Mouse (Mus musculus): ENCODE results near the gene Clic6. TPM values are rescaled to one million over a fixed set of nuclear protein-coding genes. Genes with fewer than 3 reads are reported as not detected.

Gene Clic6
- polyA plus RNA-seq, 1 experiment from 2014 or later, result 13.2 TPM

- Histone ChIP-seq H3K4me3 (no peak overlapping the region), H3K27ac (no peak overlapping the region), H3K4me1 (peaks cover 11% of the 10 kb centered on the region; the same call in 1 of the 2 replicates), H3K27me3 (no peaks in the 10 kb centered on the region), H3K4me2 (replicated peaks) (no peak overlapping the region), H3K36me3 (peaks cover 4% of the 10 kb centered on the region; the same call in 1 of the 2 replicates), H3K9me3 (replicated peaks) (no peaks in the 10 kb centered on the region), H3K9ac (no peak overlapping the region)
- no peak for ATAC-seq (ENCODE audit: low FRiP score)
- WGBS, result 91% methylated on average over 18 of the region's 18 CpGs
Measured at GRCm38 (mm10) chr16:92454495-92454894, 31.0 kb upstream of the Clic6 start.

GRCm38 (mm10) chr16:92455488-92455887 lies 30.0 kb upstream of the Clic6 start:
- no peak overlapping the region for H3K27ac ChIP-seq
- 72% methylated on average over 8 of the region's 8 CpGs for WGBS
- no peak overlapping the region for H3K9ac ChIP-seq
- no peaks in the 10 kb centered on the region for H3K27me3 ChIP-seq
- no peak overlapping the region for H3K4me3 ChIP-seq
- H3K36me3 ChIP-seq, result peaks cover 4% of the 10 kb centered on the region; the same call in 1 of the 2 replicates
- ATAC-seq (ENCODE audit: low FRiP score), result no peak
- no peak overlapping the region for H3K4me2 ChIP-seq (replicated peaks)
- peaks cover 7% of the 10 kb centered on the region; the same call in 1 of the 2 replicates for H3K4me1 ChIP-seq
- H3K9me3 ChIP-seq (replicated peaks), result no peaks in the 10 kb centered on the region

DNA sequence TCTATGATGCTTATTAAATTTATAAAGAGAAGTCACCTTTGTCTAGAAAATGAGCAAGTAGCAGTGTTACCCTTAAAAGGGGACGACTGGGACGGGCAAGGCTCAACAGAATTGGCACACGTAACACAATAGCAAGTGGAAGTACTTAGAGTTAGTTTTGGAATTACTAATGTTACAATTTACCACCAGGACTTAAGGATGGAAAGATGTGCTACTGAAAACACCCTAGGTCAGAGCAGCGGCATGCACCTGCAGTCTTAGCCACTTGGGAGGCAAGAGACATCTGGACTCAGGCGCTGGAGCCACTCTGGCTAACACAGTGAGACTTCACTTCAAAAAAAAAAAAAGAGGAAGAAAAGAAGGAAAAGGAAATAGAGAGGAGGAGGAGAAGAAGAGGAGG lies 29.6 kb upstream of the Clic6 start:
- H3K4me2 ChIP-seq (replicated peaks), result no peak overlapping the region
- H3K9ac ChIP-seq, result no peak overlapping the region
- WGBS, result 90% methylated on average over 5 of the region's 5 CpGs
- H3K36me3 ChIP-seq, result peaks cover 2% of the 10 kb centered on the region; the same call in 1 of the 2 replicates
- no peaks in the 10 kb centered on the region for H3K9me3 ChIP-seq (replicated peaks)
- H3K27me3 ChIP-seq, result no peaks in the 10 kb centered on the region
- H3K27ac ChIP-seq, result no peak overlapping the region
- no peak overlapping the region for H3K4me3 ChIP-seq
- H3K4me1 ChIP-seq, result peaks cover 5% of the 10 kb centered on the region; the same call in 1 of the 2 replicates
- ATAC-seq (ENCODE audit: low FRiP score), result no peak

DNA sequence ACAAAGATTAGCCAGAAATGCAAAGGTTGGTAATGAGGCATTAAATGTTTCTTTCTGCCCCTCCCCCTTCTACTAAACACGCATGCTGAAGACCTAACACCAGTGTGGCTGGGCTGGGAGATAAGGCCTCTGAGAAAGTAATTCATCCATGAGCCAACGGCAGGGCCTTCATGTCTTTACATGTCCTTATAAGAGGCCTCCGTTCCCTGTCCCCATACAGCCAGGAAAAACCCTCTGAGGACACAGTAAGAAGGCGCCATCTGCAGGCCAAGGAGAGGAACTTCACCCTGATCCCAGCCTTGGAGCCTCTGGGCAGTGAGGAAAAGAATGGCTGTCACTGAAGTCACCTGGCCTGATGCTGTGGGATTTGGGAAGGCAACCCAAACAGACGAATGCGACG lies 27.9 kb upstream of the Clic6 start:
- H3K27me3 ChIP-seq, result no peaks in the 10 kb centered on the region
- H3K4me1 ChIP-seq, result peaks cover 2% of the 10 kb centered on the region; the same call in 1 of the 2 replicates
- H3K9me3 ChIP-seq (replicated peaks), result no peaks in the 10 kb centered on the region
- peak; percentile 66 for ATAC-seq (ENCODE audit: low FRiP score)
- H3K36me3 ChIP-seq, result no peaks in the 10 kb centered on the region
- 29% methylated on average over 7 of the region's 7 CpGs for WGBS
- H3K27ac ChIP-seq, result no peak overlapping the region
- no peak overlapping the region for H3K4me3 ChIP-seq
- H3K9ac ChIP-seq, result no peak overlapping the region
- no peak overlapping the region for H3K4me2 ChIP-seq (replicated peaks)

DNA sequence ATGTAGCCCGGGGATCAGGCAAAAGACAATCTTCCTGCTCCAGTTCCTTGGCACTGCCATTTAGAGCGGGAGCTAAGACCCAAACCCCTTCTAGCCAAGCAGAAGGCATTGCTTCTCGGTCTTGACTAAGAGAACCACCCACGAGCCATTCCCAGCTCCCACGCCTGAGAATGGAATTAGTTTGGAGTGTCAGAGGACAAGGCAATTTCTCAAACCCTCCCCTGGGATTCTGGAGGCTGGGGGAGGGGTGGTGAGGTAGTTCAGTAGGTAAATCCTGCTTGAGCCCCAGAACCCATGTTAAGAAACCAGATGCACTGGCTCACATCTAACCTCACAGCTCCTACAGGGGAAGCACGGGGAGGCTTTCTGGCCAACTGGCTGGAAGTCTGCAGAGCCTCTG lies 24.1 kb upstream of the Clic6 start:
- Histone ChIP-seq H3K4me3 (no peak overlapping the region), H3K9ac (no peak overlapping the region), H3K4me1 (peaks cover 16% of the 10 kb centered on the region), H3K27me3 (no peaks in the 10 kb centered on the region), H3K27ac (no peak overlapping the region), H3K9me3 (replicated peaks) (no peaks in the 10 kb centered on the region), H3K36me3 (no peaks in the 10 kb centered on the region), H3K4me2 (replicated peaks) (no peak overlapping the region)
- ATAC-seq (ENCODE audit: low FRiP score), result no peak
- WGBS, result 82% methylated on average over 6 of the region's 6 CpGs

DNA sequence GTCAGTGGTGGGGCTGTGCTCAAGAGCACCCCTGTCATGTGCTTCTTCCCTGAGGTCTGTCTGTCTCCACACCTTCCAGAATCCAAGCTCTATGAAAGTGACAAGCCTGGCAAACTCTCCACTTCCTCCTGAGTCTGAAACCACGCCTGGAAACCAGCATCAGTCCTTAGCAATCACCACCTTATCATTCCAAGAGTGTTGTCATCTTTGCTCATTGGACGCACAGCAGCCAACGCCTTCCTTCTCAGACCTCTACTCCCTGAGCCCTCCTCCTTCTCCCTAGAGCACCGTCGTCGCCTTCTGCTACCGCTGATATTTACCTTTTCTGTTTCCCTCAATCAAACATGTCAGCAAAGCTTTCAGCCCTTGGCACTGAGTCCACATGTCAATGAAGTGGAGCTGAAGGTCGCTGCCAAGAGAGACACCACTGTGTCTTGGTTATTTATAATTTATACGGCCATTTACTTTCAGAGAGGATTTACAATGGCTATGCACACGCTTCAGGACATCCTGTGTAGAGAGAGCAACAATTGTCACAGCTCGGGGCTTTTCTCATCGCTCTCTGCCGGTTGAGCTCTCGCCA lies 21.1 kb upstream of the Clic6 start:
- WGBS, result 51% methylated on average over 14 of the region's 14 CpGs
- Histone ChIP-seq H3K4me1 (peaks cover 14% of the 10 kb centered on the region), H3K4me3 (peak overlapping the region; percentile 85), H3K4me2 (replicated peaks) (peak overlapping the region; percentile 79), H3K9ac (peak overlapping the region; percentile 86; the same call in 1 of the 2 replicates), H3K27ac (no peak overlapping the region), H3K9me3 (replicated peaks) (no peaks in the 10 kb centered on the region), H3K36me3 (no peaks in the 10 kb centered on the region), H3K27me3 (no peaks in the 10 kb centered on the region; the same call in 1 of the 2 replicates)
- ATAC-seq (ENCODE audit: low FRiP score), result no peak

- Histone ChIP-seq H3K4me2 (replicated peaks) (peak overlapping the region; percentile 79), H3K27ac (no peak overlapping the region), H3K9me3 (replicated peaks) (no peaks in the 10 kb centered on the region), H3K27me3 (no peaks in the 10 kb centered on the region; the same call in 1 of the 2 replicates), H3K36me3 (no peaks in the 10 kb centered on the region), H3K4me1 (peaks cover 14% of the 10 kb centered on the region), H3K4me3 (peak overlapping the region; percentile 85), H3K9ac (peak overlapping the region; percentile 86)
- WGBS, result 15% methylated on average over 10 of the region's 10 CpGs
- no peak for ATAC-seq (ENCODE audit: low FRiP score)
Measured at GRCm38 (mm10) chr16:92465226-92465625, 20.3 kb upstream of the Clic6 start.

- H3K4me1 ChIP-seq, result peaks cover 14% of the 10 kb centered on the region
- under 1% methylated on average over 77 of the region's 94 CpGs for WGBS
- H3K9me3 ChIP-seq (replicated peaks), result no peaks in the 10 kb centered on the region
- peak overlapping the region; percentile 69 for H3K27ac ChIP-seq
- peak overlapping the region; percentile 79 for H3K4me2 ChIP-seq (replicated peaks)
- H3K36me3 ChIP-seq, result no peaks in the 10 kb centered on the region
- H3K9ac ChIP-seq, result peak overlapping the region; percentile 86
- H3K27me3 ChIP-seq, result no peaks in the 10 kb centered on the region; the same call in 1 of the 2 replicates
- peak; percentile 99 for ATAC-seq (ENCODE audit: low FRiP score)
- peak overlapping the region; percentile 85 for H3K4me3 ChIP-seq
Measured at GRCm38 (mm10) chr16:92465642-92466526, 19.7 kb upstream of the Clic6 start.

GRCm38 (mm10) chr16:92467041-92467440 lies 18.5 kb upstream of the Clic6 start:
- no peaks in the 10 kb centered on the region for H3K9me3 ChIP-seq (replicated peaks)
- 72% methylated on average over 5 of the region's 5 CpGs for WGBS
- ATAC-seq (ENCODE audit: low FRiP score), result no peak

DNA sequence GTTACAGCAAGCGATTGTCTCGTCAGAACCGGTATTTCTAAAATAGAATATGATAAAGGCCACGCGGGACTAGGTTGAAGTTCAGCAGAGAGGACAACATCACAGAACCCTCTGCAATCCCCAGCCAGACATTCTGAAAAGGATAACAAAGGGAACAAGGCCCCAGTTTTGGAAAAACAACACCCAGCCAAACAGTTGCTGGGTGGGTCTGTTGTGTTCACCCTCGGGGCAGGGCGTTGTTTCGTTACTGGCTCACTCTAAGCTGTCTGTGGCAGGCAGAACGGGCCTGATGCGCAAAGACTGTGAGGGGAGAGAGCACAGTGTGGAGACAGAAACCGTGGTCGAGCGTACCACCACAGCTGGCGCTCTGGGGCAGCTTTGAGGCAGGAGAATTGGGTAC lies 17.1 kb upstream of the Clic6 start:
- 77% methylated on average over 14 of the region's 14 CpGs for WGBS

More at GRCm38 (mm10) chr16:92467041-92467440, 18.5 kb upstream of the Clic6 start:
- Histone ChIP-seq H3K4me1 (peaks cover 14% of the 10 kb centered on the region), H3K4me3 (no peak overlapping the region), H3K27ac (no peak overlapping the region), H3K36me3 (no peaks in the 10 kb centered on the region), H3K9ac (no peak overlapping the region), H3K27me3 (no peaks in the 10 kb centered on the region; the same call in 1 of the 2 replicates), H3K4me2 (replicated peaks) (no peak overlapping the region)

DNA sequence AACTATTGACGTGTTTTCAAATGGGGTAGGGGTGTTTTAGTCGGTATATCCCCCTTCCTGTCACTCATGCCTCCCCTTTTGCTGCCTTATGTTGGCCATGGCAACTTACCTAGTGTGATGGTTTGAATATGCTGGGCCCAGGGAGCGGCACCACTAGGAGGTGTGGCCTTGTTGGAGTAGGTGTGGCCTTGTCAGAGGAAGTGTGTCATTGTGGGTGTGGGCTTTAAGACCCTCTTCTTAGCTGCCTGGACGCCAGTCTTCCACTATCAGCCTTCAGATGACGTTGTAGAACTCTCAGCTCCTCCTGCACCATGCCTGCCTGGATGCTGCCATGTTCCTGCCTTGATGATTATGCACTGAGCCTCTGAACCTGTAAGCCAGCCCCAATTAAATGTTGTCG lies 14.8 kb upstream of the Clic6 start, which contains the start of gene Rcan1:
Gene Rcan1 (minus strand): TSS at position 162 of the 400 bp plus-strand sequence.
- ATAC-seq (ENCODE audit: low FRiP score), result no peak

More for the DNA sequence above, 17.1 kb upstream of the Clic6 start:
- ATAC-seq (ENCODE audit: low FRiP score), result no peak
- Histone ChIP-seq H3K36me3 (no peaks in the 10 kb centered on the region), H3K27me3 (no peaks in the 10 kb centered on the region; the same call in 1 of the 2 replicates), H3K4me3 (no peak overlapping the region), H3K9ac (no peak overlapping the region), H3K4me1 (peaks cover 14% of the 10 kb centered on the region), H3K27ac (no peak overlapping the region), H3K4me2 (replicated peaks) (no peak overlapping the region), H3K9me3 (replicated peaks) (no peaks in the 10 kb centered on the region)

DNA sequence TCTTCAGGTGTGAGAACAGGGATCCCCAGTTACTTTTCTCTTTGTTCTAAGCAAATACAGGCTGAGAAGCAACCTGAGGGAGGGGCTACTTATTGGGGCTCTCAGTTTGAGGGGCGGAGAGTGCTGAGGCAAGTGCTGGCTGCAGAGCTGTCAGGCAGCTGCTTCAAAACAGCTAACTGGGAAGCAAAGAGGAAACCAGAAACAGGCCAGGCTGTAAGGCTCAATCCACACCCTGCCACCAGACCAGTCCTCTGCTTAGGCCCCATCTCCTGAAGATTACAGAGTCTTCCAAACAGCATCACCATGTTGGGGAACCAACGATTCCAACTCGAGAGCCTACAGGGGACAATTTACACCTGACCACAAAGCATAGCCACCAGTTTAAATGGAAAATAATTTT lies 12.6 kb upstream of the Clic6 start:
- H3K27me3 ChIP-seq, result no peaks in the 10 kb centered on the region; the same call in 1 of the 2 replicates
- 86% methylated on average over 3 of the region's 3 CpGs for WGBS
- H3K9me3 ChIP-seq (replicated peaks), result no peaks in the 10 kb centered on the region
- H3K9ac ChIP-seq, result no peak overlapping the region
- H3K36me3 ChIP-seq, result no peaks in the 10 kb centered on the region
- no peak overlapping the region for H3K27ac ChIP-seq
- no peaks in the 10 kb centered on the region for H3K4me1 ChIP-seq
- H3K4me2 ChIP-seq (replicated peaks), result no peak overlapping the region
- H3K4me3 ChIP-seq, result no peak overlapping the region
- no peak for ATAC-seq (ENCODE audit: low FRiP score)

More for the DNA sequence above, 14.8 kb upstream of the Clic6 start, which contains the start of gene Rcan1:
- Histone ChIP-seq H3K27ac (no peak within 1 kb of the TSS), H3K4me3 (no peak within 1 kb of the TSS), H3K4me2 (replicated peaks) (no peak within 1 kb of the TSS), H3K9ac (no peak within 1 kb of the TSS), H3K9me3 (replicated peaks) (no peaks in the 10 kb centered on the region), H3K27me3 (no peaks in the 10 kb centered on the region; the same call in 1 of the 2 replicates), H3K36me3 (no peaks in the 10 kb centered on the region), H3K4me1 (no peaks in the 10 kb centered on the region)
- WGBS, result 72% methylated on average over 6 of the region's 6 CpGs

Data from hindbrain, embryonic 12.5 days (tissue).